Mouse (Mus musculus) intestine, embryonic 14.5 days (tissue): ENCODE data around the gene Cdc45. TPM values are rescaled to one million over a fixed set of nuclear protein-coding genes. Genes with fewer than 3 reads are reported as not detected.
"Not testable (repeated sequence)": the region's sequence is repeated elsewhere in the genome, so short reads cannot be mapped to it uniquely, and the experiment has no call there.

ENCODE experiments used
- ATAC-seq: fragments of 200-750 bp; cut with Nextera tagmentation; replicated peaks from 2 replicates; pipeline ENCODE4 v1.8.0; 2017; ENCODE audit warnings: low read depth, moderate number of reproducible peaks, moderate TSS enrichment, moderate library complexity; ENCODE audit not compliant: low FRiP score, low TSS enrichment
- DNase-seq: peaks from one replicate; pipeline ENCODE4 v3.0.0-alpha.2; 2018; ENCODE audit warnings: low spot score
- H3K27ac ChIP-seq: fragments of 300-500 bp; sonication (generic); 2 replicates; pipeline ENCODE4 v1.5.1; 2014; ENCODE audit warnings: low read depth, mild to moderate bottlenecking, control low read depth
- H3K27me3 ChIP-seq: fragments of 300-500 bp; sonication (generic); replicated peaks from 2 replicates; pipeline ENCODE4 v1.6.1; 2014; ENCODE audit warnings: low read length, control low read depth; ENCODE audit not compliant: control insufficient read depth, insufficient read depth
- H3K36me3 ChIP-seq: fragments of 300-500 bp; sonication (generic); 2 replicates; pipeline ENCODE4 v1.6.1; 2014; ENCODE audit warnings: low read length, control low read depth; ENCODE audit not compliant: control insufficient read depth, insufficient read depth
- H3K4me1 ChIP-seq: fragments of 300-500 bp; sonication (generic); replicated peaks from 2 replicates; pipeline ENCODE4 v1.6.1; 2014; ENCODE audit warnings: low read length, control low read depth, mixed read lengths; ENCODE audit not compliant: control insufficient read depth, insufficient read depth
- H3K4me2 ChIP-seq: fragments of 300-500 bp; sonication (generic); 2 replicates; pipeline ENCODE4 v1.6.1; 2014; ENCODE audit warnings: low read length
- H3K4me3 ChIP-seq: fragments of 300-500 bp; sonication (generic); 2 replicates; pipeline ENCODE4 v1.5.1; 2014; ENCODE audit warnings: low read depth, low read length, control low read depth, mixed read lengths
- H3K9ac ChIP-seq: fragments of 300-500 bp; sonication (generic); 2 replicates; pipeline ENCODE4 v1.6.1; 2014; ENCODE audit warnings: mild to moderate bottlenecking, low read length
- H3K9me3 ChIP-seq: fragments of 300-500 bp; sonication (generic); 2 replicates; pipeline ENCODE4 v1.6.1; 2016; ENCODE audit warnings: low read length, control low read depth; ENCODE audit not compliant: control insufficient read depth
- WGBS: fragments of 180-500 bp; shearing (Covaris S2); extraction: QIAGEN DNeasy Blood & Tissue Kit; methylation state at CpG from one replicate; pipeline ENCODE4 v1.1.7; 2014; 5-methylcytosine and 5-hydroxymethylcytosine counted together
- polyA plus RNA-seq: library from polyadenylated mRNA; unstranded; fragments of >200 nt; fragmentation: Nextera tagmentation; extraction: Ambion mirVana; gene quantifications from 2 replicates; pipeline ENCODE4 v1.2.1, GENCODE M21; 2014

Cdc45 gene
- 48.0 and 51.2 TPM in 2 replicates for polyA plus RNA-seq

GRCm38 (mm10) chr16:18811468-18812384 is at the start of gene Cdc45, which contains the start of gene Ufd1:
TSS of gene Cdc45 (minus strand) at chr16:18811987.
TSS of gene Ufd1 (plus strand) at chr16:18811779.
- WGBS, result under 1% methylated on average over 42 of the region's 42 CpGs
- no peaks in the 10 kb centered on the region for H3K9me3 ChIP-seq
- peak within 1 kb of the TSS; percentile 78 for H3K4me3 ChIP-seq
- DNase-seq (peak; percentile 88), ATAC-seq (peak; percentile 96)
- no peaks in the 10 kb centered on the region for H3K27me3 ChIP-seq
- H3K4me2 ChIP-seq, result peak within 1 kb of the TSS; percentile 80
- H3K36me3 ChIP-seq, result peaks cover 50% of the 10 kb centered on the region
- peaks cover 11% of the 10 kb centered on the region for H3K4me1 ChIP-seq
- peak within 1 kb of the TSS; percentile 66; the same call in 1 of the 2 replicates for H3K27ac ChIP-seq
- peak within 1 kb of the TSS; percentile 85 for H3K9ac ChIP-seq

GRCm38 (mm10) chr16:18860186-18860585 is 48.4 kb upstream of the Cdc45 start:
- no peak for ATAC-seq
- WGBS, result 61% methylated on average over 1 of the region's 1 CpGs
- Histone ChIP-seq H3K27me3 (no peaks in the 10 kb centered on the region), H3K9me3 (no peaks in the 10 kb centered on the region), H3K4me3 (no peak overlapping the region), H3K27ac (no peak overlapping the region), H3K9ac (no peak overlapping the region), H3K4me2 (no peak overlapping the region), H3K36me3 (no peaks in the 10 kb centered on the region), H3K4me1 (no peaks in the 10 kb centered on the region)
- no peak for DNase-seq

- Histone ChIP-seq H3K9ac (no peak overlapping the region), H3K4me1 (no peaks in the 10 kb centered on the region), H3K36me3 (no peaks in the 10 kb centered on the region), H3K4me2 (no peak overlapping the region), H3K27ac (no peak overlapping the region), H3K9me3 (no peaks in the 10 kb centered on the region), H3K27me3 (no peaks in the 10 kb centered on the region), H3K4me3 (no peak overlapping the region)
- DNase-seq (no peak), ATAC-seq (no peak)
These were observed 46.8 kb upstream of the Cdc45 start for GRCm38 (mm10) chr16:18858551-18858950.

- not testable (repeated sequence) for H3K27me3 ChIP-seq, H3K36me3 ChIP-seq, DNase-seq, H3K4me2 ChIP-seq, H3K4me1 ChIP-seq, H3K9ac ChIP-seq, ATAC-seq, H3K4me3 ChIP-seq, H3K9me3 ChIP-seq, H3K27ac ChIP-seq
- 92% methylated on average over 14 of the region's 17 CpGs for WGBS
These were observed 37.9 kb upstream of the Cdc45 start for GRCm38 (mm10) chr16:18849521-18850190.

- Histone ChIP-seq H3K27ac (no peak overlapping the region), H3K4me3 (no peak overlapping the region), H3K9ac (no peak overlapping the region), H3K4me1 (no peaks in the 10 kb centered on the region), H3K4me2 (no peak overlapping the region), H3K9me3 (no peaks in the 10 kb centered on the region), H3K36me3 (no peaks in the 10 kb centered on the region), H3K27me3 (no peaks in the 10 kb centered on the region)
- DNase-seq, result no peak
- WGBS, result 84% methylated on average over 15 of the region's 15 CpGs
- no peak for ATAC-seq
These were observed 34.6 kb upstream of the Cdc45 start for GRCm38 (mm10) chr16:18846301-18846820.

GRCm38 (mm10) chr16:18838346-18838745 is 26.6 kb upstream of the Cdc45 start:
- 94% methylated on average over 4 of the region's 4 CpGs for WGBS
- no peak overlapping the region for H3K9ac ChIP-seq
- DNase-seq (no peak), ATAC-seq (no peak)
- no peak overlapping the region for H3K4me2 ChIP-seq
- H3K4me3 ChIP-seq, result no peak overlapping the region
- no peaks in the 10 kb centered on the region for H3K27me3 ChIP-seq
- no peak overlapping the region for H3K27ac ChIP-seq
- H3K36me3 ChIP-seq, result peaks cover 23% of the 10 kb centered on the region
- peaks cover 3% of the 10 kb centered on the region for H3K4me1 ChIP-seq
- no peaks in the 10 kb centered on the region for H3K9me3 ChIP-seq

- Histone ChIP-seq H3K4me1 (peaks cover 3% of the 10 kb centered on the region), H3K27ac (peak within 1 kb of the TSS; percentile 40; the same call in 1 of the 2 replicates), H3K4me2 (peak within 1 kb of the TSS; percentile 74), H3K9ac (peak within 1 kb of the TSS; percentile 72), H3K36me3 (peaks cover 41% of the 10 kb centered on the region), H3K27me3 (no peaks in the 10 kb centered on the region), H3K4me3 (peak within 1 kb of the TSS; percentile 63), H3K9me3 (no peaks in the 10 kb centered on the region)
- under 1% methylated on average over 46 of the region's 46 CpGs for WGBS
- DNase-seq, result peak; percentile 97
- peak; percentile 97 for ATAC-seq
These were observed 24.9 kb upstream of the Cdc45 start, which contains the start of the genes 2510002D24Rik and Gm28539 for GRCm38 (mm10) chr16:18836468-18837208. TSS of gene 2510002D24Rik (plus strand) at chr16:18836578. TSS of gene Gm28539 (plus strand) at chr16:18836584.

GRCm38 (mm10) chr16:18836073-18836467 is 24.3 kb upstream of the Cdc45 start:
- Histone ChIP-seq H3K4me1 (peaks cover 3% of the 10 kb centered on the region), H3K27me3 (no peaks in the 10 kb centered on the region), H3K9ac (no peak overlapping the region), H3K9me3 (no peaks in the 10 kb centered on the region), H3K36me3 (peaks cover 46% of the 10 kb centered on the region), H3K27ac (no peak overlapping the region), H3K4me2 (peak overlapping the region; percentile 74), H3K4me3 (peak overlapping the region; percentile 63)
- peak; percentile 38 for ATAC-seq
- DNase-seq, result no peak
- 24% methylated on average over 3 of the region's 3 CpGs for WGBS
